Mouse (Mus musculus): ENCODE data around the gene Eif4g1. TPM values are rescaled to one million over a fixed set of nuclear protein-coding genes. Genes with fewer than 3 reads are reported as not detected.
A peak's percentile ranks its signal among the peaks of the same experiment; 100 is the strongest.

Gene Eif4g1
- polyA plus RNA-seq, 1 experiment from 2014 or later: 173 TPM

DNA sequence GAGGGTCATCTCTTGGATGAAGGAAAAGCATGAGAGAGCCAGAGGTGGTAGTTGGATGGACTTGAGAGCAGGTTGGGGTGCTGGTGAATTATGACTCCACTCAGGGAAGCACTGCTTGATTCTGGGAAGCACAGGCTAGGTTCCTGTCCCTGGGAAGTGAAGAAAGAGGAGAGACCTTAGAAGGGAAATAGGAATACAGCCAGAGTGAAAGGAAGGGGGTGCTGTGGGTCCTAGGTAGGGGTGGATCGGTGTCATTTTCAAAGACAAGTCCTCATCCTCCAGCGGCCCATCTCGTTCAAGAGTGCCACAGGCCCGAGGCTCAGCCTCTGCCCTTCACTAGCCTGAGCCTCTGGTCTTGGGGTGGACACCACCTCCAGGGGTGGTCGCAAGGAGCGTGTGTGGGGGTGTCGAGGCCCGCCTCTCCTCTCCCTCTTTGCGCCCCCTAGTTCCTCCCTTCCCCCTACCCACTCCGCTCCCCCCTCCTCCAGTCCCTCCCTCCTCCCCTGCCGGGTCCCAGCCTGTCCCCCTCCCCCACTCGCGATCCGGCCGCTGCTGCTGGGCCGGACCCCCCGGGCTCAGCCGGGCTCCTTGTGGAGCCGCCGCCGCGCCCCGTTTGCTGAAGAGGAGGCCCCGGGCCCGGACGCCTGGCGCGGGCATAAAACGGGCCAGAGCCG, 64.3 kb downstream of the Eif4g1 start:
- H3K27me3 ChIP-seq (ENCODE audit: control insufficient read depth, insufficient read depth, low read length): peaks cover 17% of the 10 kb centered on the region
- H3K36me3 ChIP-seq (ENCODE audit: control insufficient read depth, insufficient read depth, low read length): no peaks in the 10 kb centered on the region
- H3K4me3 ChIP-seq (ENCODE audit: low read depth, low read length): peak overlapping the region; percentile 61
- H3K4me1 ChIP-seq (replicated peaks; ENCODE audit: control insufficient read depth, insufficient read depth, low read length): peaks cover 6% of the 10 kb centered on the region
- DNase-seq (ENCODE audit: low spot score) (peak; percentile 71), ATAC-seq (ENCODE audit: low FRiP score) (peak; percentile 61)
- H3K4me2 ChIP-seq (replicated peaks; ENCODE audit: low read depth, low read length): peak overlapping the region; percentile 92
- WGBS: 0% methylated on average over 22 of the region's 30 CpGs
- no peaks in the 10 kb centered on the region for H3K9me3 ChIP-seq (ENCODE audit: control insufficient read depth, low read length)
- peak overlapping the region; percentile 74 for H3K27ac ChIP-seq (ENCODE audit: low read depth, low read length)
- H3K9ac ChIP-seq (ENCODE audit: low read depth, low read length): peak overlapping the region; percentile 69

DNA sequence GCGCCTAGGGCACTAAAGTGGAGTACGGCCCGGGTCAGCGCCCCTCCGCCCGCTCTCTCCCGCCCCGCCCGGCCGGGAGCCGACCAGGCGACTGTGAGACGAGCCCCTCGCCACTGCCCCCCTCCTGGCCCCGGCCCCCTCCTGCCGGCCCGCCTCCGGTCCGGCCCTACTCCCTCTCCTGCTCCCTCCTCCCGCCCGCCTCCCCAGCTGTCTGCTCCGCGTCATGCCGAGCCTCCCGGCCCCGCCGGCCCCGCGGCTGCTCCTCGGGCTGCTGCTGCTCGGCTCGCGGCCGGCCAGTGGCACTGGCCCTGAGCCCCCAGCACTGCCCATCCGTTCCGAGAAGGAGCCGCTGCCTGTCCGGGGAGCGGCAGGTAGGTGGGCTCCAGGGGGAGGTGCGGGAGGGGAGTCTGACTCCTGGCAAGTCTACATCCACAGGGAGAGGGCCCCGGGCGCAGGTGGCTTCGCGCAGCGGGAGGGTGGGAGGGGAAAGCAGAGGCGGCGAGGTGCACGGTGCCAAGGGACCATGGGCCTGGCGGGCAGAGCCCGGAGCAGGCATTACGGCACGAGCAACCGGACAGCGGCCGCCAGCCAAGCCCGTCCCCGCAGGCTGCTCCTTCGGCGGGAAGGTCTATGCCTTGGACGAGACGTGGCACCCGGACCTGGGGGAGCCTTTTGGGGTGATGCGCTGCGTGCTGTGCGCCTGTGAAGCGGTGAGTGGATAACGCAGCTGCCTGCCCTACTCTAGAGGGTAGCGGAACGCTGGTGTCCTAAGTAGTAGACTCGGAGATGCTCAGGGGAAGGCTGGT, 65.0 kb downstream of the Eif4g1 start, which contains the start of gene Chrd:
Gene Chrd, plus strand, starts transcription at position 203 of the 806 bp plus-strand sequence.
- H3K9ac ChIP-seq (ENCODE audit: low read depth, low read length): peak within 1 kb of the TSS; percentile 69
- peak; percentile 86 for ATAC-seq (ENCODE audit: low FRiP score)
- 0% methylated on average over 41 of the region's 70 CpGs for WGBS
- H3K36me3 ChIP-seq (ENCODE audit: control insufficient read depth, insufficient read depth, low read length): no peaks in the 10 kb centered on the region
- H3K4me2 ChIP-seq (replicated peaks; ENCODE audit: low read depth, low read length): peak within 1 kb of the TSS; percentile 92
- H3K4me3 ChIP-seq (ENCODE audit: low read depth, low read length): peak within 1 kb of the TSS; percentile 61
- peaks cover 6% of the 10 kb centered on the region for H3K4me1 ChIP-seq (replicated peaks; ENCODE audit: control insufficient read depth, insufficient read depth, low read length)
- H3K27me3 ChIP-seq (ENCODE audit: control insufficient read depth, insufficient read depth, low read length): peaks cover 17% of the 10 kb centered on the region
- no peaks in the 10 kb centered on the region for H3K9me3 ChIP-seq (ENCODE audit: control insufficient read depth, low read length)
- peak; percentile 80 for DNase-seq (ENCODE audit: low spot score)
- peak within 1 kb of the TSS; percentile 74 for H3K27ac ChIP-seq (ENCODE audit: low read depth, low read length)

GRCm38 (mm10) chr16:20733731-20734730, 65.9 kb downstream of the Eif4g1 start, which contains the start of gene Thpo:
Gene Thpo (minus strand): TSS chr16:20734511.
- Histone ChIP-seq H3K9me3 (ENCODE audit: control insufficient read depth, low read length) (no peaks in the 10 kb centered on the region), H3K4me1 (replicated peaks; ENCODE audit: control insufficient read depth, insufficient read depth, low read length) (peaks cover 6% of the 10 kb centered on the region), H3K4me2 (replicated peaks; ENCODE audit: low read depth, low read length) (peak within 1 kb of the TSS; percentile 92), H3K27me3 (ENCODE audit: control insufficient read depth, insufficient read depth, low read length) (peaks cover 17% of the 10 kb centered on the region), H3K4me3 (ENCODE audit: low read depth, low read length) (peak within 1 kb of the TSS; percentile 61), H3K9ac (ENCODE audit: low read depth, low read length) (peak within 1 kb of the TSS; percentile 69), H3K27ac (ENCODE audit: low read depth, low read length) (no peak within 1 kb of the TSS), H3K36me3 (ENCODE audit: control insufficient read depth, insufficient read depth, low read length) (no peaks in the 10 kb centered on the region)
- ATAC-seq (ENCODE audit: low FRiP score) (no peak), DNase-seq (ENCODE audit: low spot score) (peak; percentile 61)
- 2% methylated on average over 45 of the region's 45 CpGs for WGBS

- WGBS: 82% methylated on average over 5 of the region's 5 CpGs
- H3K27ac ChIP-seq (ENCODE audit: low read depth, low read length): no peak overlapping the region
- no peaks in the 10 kb centered on the region for H3K9me3 ChIP-seq (ENCODE audit: control insufficient read depth, low read length)
- no peak for ATAC-seq (ENCODE audit: low FRiP score)
- H3K36me3 ChIP-seq (ENCODE audit: control insufficient read depth, insufficient read depth, low read length): 0 out of 2 replicates have a peak, but pooled peaks cover 2% of the 10 kb centered on the region
- H3K9ac ChIP-seq (ENCODE audit: low read depth, low read length): no peak overlapping the region
- DNase-seq (ENCODE audit: low spot score): no peak
- H3K4me2 ChIP-seq (replicated peaks; ENCODE audit: low read depth, low read length): no peak overlapping the region
- peaks cover 6% of the 10 kb centered on the region for H3K4me1 ChIP-seq (replicated peaks; ENCODE audit: control insufficient read depth, insufficient read depth, low read length)
- H3K27me3 ChIP-seq (ENCODE audit: control insufficient read depth, insufficient read depth, low read length): peaks cover 17% of the 10 kb centered on the region
- no peak overlapping the region for H3K4me3 ChIP-seq (ENCODE audit: low read depth, low read length)
Measured at GRCm38 (mm10) chr16:20735651-20736050, 67.5 kb downstream of the Eif4g1 start.

GRCm38 (mm10) chr16:20736168-20736567, 68.1 kb downstream of the Eif4g1 start:
- H3K4me3 ChIP-seq (ENCODE audit: low read depth, low read length): no peak overlapping the region
- H3K27me3 ChIP-seq (ENCODE audit: control insufficient read depth, insufficient read depth, low read length): peaks cover 17% of the 10 kb centered on the region
- peaks cover 6% of the 10 kb centered on the region for H3K4me1 ChIP-seq (replicated peaks; ENCODE audit: control insufficient read depth, insufficient read depth, low read length)
- H3K27ac ChIP-seq (ENCODE audit: low read depth, low read length): no peak overlapping the region
- H3K36me3 ChIP-seq (ENCODE audit: control insufficient read depth, insufficient read depth, low read length): 0 out of 2 replicates have a peak, but pooled peaks cover 2% of the 10 kb centered on the region
- no peak overlapping the region for H3K9ac ChIP-seq (ENCODE audit: low read depth, low read length)
- H3K9me3 ChIP-seq (ENCODE audit: control insufficient read depth, low read length): no peaks in the 10 kb centered on the region
- no peak overlapping the region for H3K4me2 ChIP-seq (replicated peaks; ENCODE audit: low read depth, low read length)
- DNase-seq (ENCODE audit: low spot score) (no peak), ATAC-seq (ENCODE audit: low FRiP score) (no peak)
- WGBS: 91% methylated on average over 7 of the region's 7 CpGs

DNA sequence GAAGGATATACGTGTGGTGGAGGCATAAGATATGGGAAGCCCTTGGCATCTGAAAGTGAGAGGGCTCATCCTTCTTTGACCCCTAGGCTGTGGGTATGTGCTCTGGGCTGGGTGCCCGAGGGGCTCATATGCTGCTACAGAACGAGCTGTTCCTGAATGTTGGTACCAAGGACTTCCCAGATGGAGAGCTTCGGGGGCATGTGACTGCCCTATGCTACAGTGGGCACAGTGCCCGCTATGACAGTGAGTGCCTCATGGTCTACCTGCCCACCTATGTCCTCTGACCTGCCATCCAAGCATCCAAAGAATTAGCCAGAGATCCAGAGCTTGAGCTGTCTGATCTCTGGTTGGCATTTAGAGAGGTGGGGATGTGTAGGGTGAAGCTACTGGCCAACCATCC, 68.7 kb downstream of the Eif4g1 start:
- Histone ChIP-seq H3K9ac (ENCODE audit: low read depth, low read length) (no peak overlapping the region), H3K4me1 (replicated peaks; ENCODE audit: control insufficient read depth, insufficient read depth, low read length) (peaks cover 6% of the 10 kb centered on the region), H3K9me3 (ENCODE audit: control insufficient read depth, low read length) (no peaks in the 10 kb centered on the region), H3K36me3 (ENCODE audit: control insufficient read depth, insufficient read depth, low read length) (0 out of 2 replicates have a peak, but pooled peaks cover 2% of the 10 kb centered on the region), H3K4me2 (replicated peaks; ENCODE audit: low read depth, low read length) (no peak overlapping the region), H3K27me3 (ENCODE audit: control insufficient read depth, insufficient read depth, low read length) (peaks cover 17% of the 10 kb centered on the region), H3K27ac (ENCODE audit: low read depth, low read length) (no peak overlapping the region), H3K4me3 (ENCODE audit: low read depth, low read length) (no peak overlapping the region)
- DNase-seq (ENCODE audit: low spot score) (no peak), ATAC-seq (ENCODE audit: low FRiP score) (no peak)
- WGBS: 90% methylated on average over 5 of the region's 5 CpGs

- Histone ChIP-seq H3K4me3 (ENCODE audit: low read depth, low read length) (no peak overlapping the region), H3K9ac (ENCODE audit: low read depth, low read length) (no peak overlapping the region)
- 90% methylated on average over 9 of the region's 9 CpGs for WGBS
Measured at GRCm38 (mm10) chr16:20739845-20740244, 71.7 kb downstream of the Eif4g1 start.

More at GRCm38 (mm10) chr16:20739845-20740244, 71.7 kb downstream of the Eif4g1 start:
- no peak overlapping the region for H3K4me2 ChIP-seq (replicated peaks; ENCODE audit: low read depth, low read length)
- peaks cover 7% of the 10 kb centered on the region for H3K27me3 ChIP-seq (ENCODE audit: control insufficient read depth, insufficient read depth, low read length)
- no peaks in the 10 kb centered on the region for H3K4me1 ChIP-seq (replicated peaks; ENCODE audit: control insufficient read depth, insufficient read depth, low read length)
- no peak for ATAC-seq (ENCODE audit: low FRiP score)
- H3K9me3 ChIP-seq (ENCODE audit: control insufficient read depth, low read length): no peaks in the 10 kb centered on the region
- no peak overlapping the region for H3K27ac ChIP-seq (ENCODE audit: low read depth, low read length)
- 0 out of 2 replicates have a peak, but pooled peaks cover 2% of the 10 kb centered on the region for H3K36me3 ChIP-seq (ENCODE audit: control insufficient read depth, insufficient read depth, low read length)
- DNase-seq (ENCODE audit: low spot score): no peak

Measured in hindbrain, embryonic 11.5 days (tissue).